Mouse (Mus musculus) liver, embryonic 14.5 days (tissue): ENCODE results near the gene Rpl3l. TPM values are rescaled to one million over a fixed set of nuclear protein-coding genes. Genes with fewer than 3 reads are reported as not detected.

Experiments
- ATAC-seq: fragments of 200-750 bp; cut with Nextera tagmentation; 2 replicates; pipeline ENCODE4 v1.8.0; 2017; ENCODE audit warnings: moderate number of reproducible peaks, mild to moderate bottlenecking, moderate library complexity; ENCODE audit not compliant: insufficient read depth
- DNase-seq, 3 experiments: peaks; one replicate each; pipeline ENCODE4 v3.0.0-alpha.2; 2012 to 2013; ENCODE audit warnings: low read depth in 3 of 3, low spot score in 3 of 3
- H3K27ac ChIP-seq: fragments of 300-500 bp; sonication (generic); 2 replicates; pipeline ENCODE4 v1.5.1; 2014; ENCODE audit warnings: moderate library complexity, mild to moderate bottlenecking, control low read depth, inconsistent platforms
- H3K27me3 ChIP-seq: fragments of 300-500 bp; sonication (generic); 2 replicates; pipeline ENCODE4 v1.6.1; 2014; ENCODE audit warnings: mild to moderate bottlenecking, low read length, moderate library complexity; ENCODE audit not compliant: control insufficient read depth, insufficient read depth
- H3K36me3 ChIP-seq: fragments of 300-500 bp; sonication (generic); replicated peaks from 2 replicates; pipeline ENCODE4 v1.6.1; 2014; ENCODE audit warnings: low read depth; ENCODE audit not compliant: control insufficient read depth, insufficient read depth
- H3K4me1 ChIP-seq, 2 experiments: fragments of 200-500 bp in 1 of 2; fragments of 300-500 bp in 1 of 2; sonication (generic) in 1 of 2; replicated peaks; 2 replicates each; pipeline ENCODE4 v1.6.1; 2012 to 2014; ENCODE audit warnings: antibody characterized with exemption in 1 of 2, inconsistent platforms in 1 of 2, low read length in 1 of 2; ENCODE audit not compliant: control insufficient read depth in 2 of 2, insufficient read depth in 2 of 2
- H3K4me2 ChIP-seq: fragments of 300-500 bp; sonication (generic); 2 replicates; pipeline ENCODE4 v1.6.1; 2014; ENCODE audit warnings: low read depth, mild to moderate bottlenecking, control low read depth, moderate library complexity
- H3K4me3 ChIP-seq, 2 experiments: fragments of 200-500 bp in 1 of 2; fragments of 300-500 bp in 1 of 2; sonication (generic) in 1 of 2; 2 replicates each; pipeline ENCODE4 v1.5.1; 2012 to 2014; ENCODE audit warnings: low read depth in 2 of 2, low read length in 2 of 2, mild to moderate bottlenecking in 2 of 2, control low read depth in 1 of 2, inconsistent platforms in 1 of 2, moderate library complexity in 1 of 2; ENCODE audit not compliant: insufficient read depth in 1 of 2
- H3K9ac ChIP-seq: fragments of 300-500 bp; sonication (generic); replicated peaks from 2 replicates; pipeline ENCODE4 v1.6.1; 2014; ENCODE audit warnings: mild to moderate bottlenecking, control low read depth, moderate library complexity
- H3K9me3 ChIP-seq: fragments of 300-500 bp; sonication (generic); 2 replicates; pipeline ENCODE4 v1.6.1; 2016; ENCODE audit warnings: low read length, mixed read lengths; ENCODE audit not compliant: control insufficient read depth
- CTCF ChIP-seq: IDR thresholded peaks from 2 replicates; pipeline ENCODE4 v1.5.1; 2016; ENCODE audit warnings: antibody characterized with exemption, low read depth, control low read depth
- EP300 ChIP-seq: IDR thresholded peaks from 2 replicates; pipeline ENCODE4 v1.6.1; 2016; ENCODE audit warnings: antibody characterized with exemption, low read depth
- WGBS: fragments of 180-500 bp; shearing (Covaris S2); extraction: QIAGEN DNeasy Blood & Tissue Kit; methylation state at CpG from one replicate; pipeline ENCODE4 v1.1.7; 2014; ENCODE audit not compliant: insufficient replicate concordance; 5-methylcytosine and 5-hydroxymethylcytosine counted together
- polyA plus RNA-seq, 2 experiments: library from polyadenylated mRNA; depleted of rRNA in 1 of 2; stranded (reverse) in 1 of 2; unstranded in 1 of 2; fragments of >200 nt; fragmentation: Nextera tagmentation in 1 of 2; extraction: Ambion mirVana in 1 of 2; gene quantifications; 2 replicates each; pipeline versions ENCODE4 v1.2.1 to v1.2.3; 2012 to 2014

Rpl3l gene
- polyA plus RNA-seq, 2 experiments = 0.03 TPM; not detected in 1

GRCm38 (mm10) chr17:24765016-24765905 is 37.6 kb downstream of the Rpl3l start:
- TF ChIP-seq EP300 (no peak), CTCF (no peak)
- Histone ChIP-seq H3K4me3 (no peak overlapping the region), H3K4me1 (no peaks in the 10 kb centered on the region), H3K27me3 (peaks cover 5% of the 10 kb centered on the region; the same call in 1 of the 2 replicates), H3K9me3 (no peaks in the 10 kb centered on the region), H3K27ac (no peak overlapping the region), H3K36me3 (no peaks in the 10 kb centered on the region), H3K4me2 (no peak overlapping the region), H3K9ac (no peak overlapping the region)
- no peak for ATAC-seq
- WGBS = 35% methylated on average over 22 of the region's 22 CpGs
- DNase-seq = no peak

- WGBS = 29% methylated on average over 12 of the region's 12 CpGs
- Histone ChIP-seq H3K27me3 (peaks cover 5% of the 10 kb centered on the region; the same call in 1 of the 2 replicates), H3K4me3 (no peak overlapping the region), H3K27ac (no peak overlapping the region), H3K9me3 (no peaks in the 10 kb centered on the region), H3K36me3 (no peaks in the 10 kb centered on the region), H3K4me2 (no peak overlapping the region), H3K9ac (no peak overlapping the region), H3K4me1 (no peaks in the 10 kb centered on the region)
- TF ChIP-seq EP300 = no peak
- TF ChIP-seq CTCF = no peak
- ATAC-seq (no peak), DNase-seq (no peak)
Measured at GRCm38 (mm10) chr17:24766266-24766875, 38.8 kb downstream of the Rpl3l start.

DNA sequence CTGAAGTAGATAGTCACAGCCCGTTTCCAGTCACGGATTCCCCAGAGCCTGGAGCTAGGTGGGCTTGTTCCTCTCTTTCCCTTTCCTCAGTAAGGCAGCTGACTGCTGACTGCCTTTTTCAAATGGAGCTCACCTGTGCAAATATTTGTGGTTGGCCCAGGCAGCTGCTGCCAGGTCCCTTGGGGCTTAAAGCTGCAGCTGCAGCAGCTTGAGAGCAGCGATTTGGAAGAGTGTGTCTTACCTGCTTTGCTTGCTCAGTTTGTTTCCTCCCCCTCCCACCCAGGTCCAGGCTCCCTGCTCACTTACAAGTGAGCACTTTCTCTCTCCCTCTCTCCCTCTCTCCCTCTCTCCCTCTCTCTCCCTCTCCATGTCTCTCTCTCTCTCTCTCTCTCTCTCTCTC is 41.5 kb downstream of the Rpl3l start:
- Histone ChIP-seq H3K27ac (no peak overlapping the region), H3K9ac (no peak overlapping the region), H3K36me3 (no peaks in the 10 kb centered on the region), H3K4me3 (no peak overlapping the region), H3K4me2 (no peak overlapping the region), H3K4me1 (no peaks in the 10 kb centered on the region), H3K27me3 (peaks cover 5% of the 10 kb centered on the region; the same call in 1 of the 2 replicates), H3K9me3 (no peaks in the 10 kb centered on the region)
- ATAC-seq (no peak), DNase-seq (no peak)
- WGBS = 40% methylated on average over 3 of the region's 3 CpGs
- TF ChIP-seq CTCF (no peak), EP300 (no peak)

DNA sequence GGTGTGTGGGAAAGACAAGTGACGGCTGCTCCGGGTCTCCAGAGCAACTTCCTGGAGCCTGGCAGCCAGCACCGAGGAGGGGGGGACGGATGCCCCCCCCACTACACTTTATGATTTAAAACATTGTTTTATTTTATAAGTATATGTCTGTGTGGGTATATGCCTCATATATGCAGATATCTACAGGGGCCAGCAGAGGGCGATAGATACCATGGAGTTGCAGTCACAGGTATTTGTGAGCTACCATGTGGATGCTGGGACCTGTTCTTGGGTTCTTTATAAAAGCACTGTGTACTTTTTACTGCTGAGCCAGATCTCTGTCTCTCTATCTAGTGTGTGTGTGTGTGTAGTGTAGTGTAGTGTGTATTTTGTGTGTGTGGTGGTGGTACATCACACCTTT is 45.6 kb downstream of the Rpl3l start:
- TF ChIP-seq CTCF (peak; percentile 54), EP300 (no peak)
- no peak overlapping the region for H3K9ac ChIP-seq
- no peak overlapping the region for H3K4me2 ChIP-seq
- H3K27ac ChIP-seq = no peak overlapping the region
- H3K27me3 ChIP-seq = peaks cover 4% of the 10 kb centered on the region; the same call in 1 of the 2 replicates
- H3K4me1 ChIP-seq = no peaks in the 10 kb centered on the region
- no peaks in the 10 kb centered on the region for H3K9me3 ChIP-seq
- H3K36me3 ChIP-seq = no peaks in the 10 kb centered on the region
- WGBS = 63% methylated on average over 5 of the region's 5 CpGs
- DNase-seq (no peak), ATAC-seq (no peak)
- H3K4me3 ChIP-seq = no peak overlapping the region

DNA sequence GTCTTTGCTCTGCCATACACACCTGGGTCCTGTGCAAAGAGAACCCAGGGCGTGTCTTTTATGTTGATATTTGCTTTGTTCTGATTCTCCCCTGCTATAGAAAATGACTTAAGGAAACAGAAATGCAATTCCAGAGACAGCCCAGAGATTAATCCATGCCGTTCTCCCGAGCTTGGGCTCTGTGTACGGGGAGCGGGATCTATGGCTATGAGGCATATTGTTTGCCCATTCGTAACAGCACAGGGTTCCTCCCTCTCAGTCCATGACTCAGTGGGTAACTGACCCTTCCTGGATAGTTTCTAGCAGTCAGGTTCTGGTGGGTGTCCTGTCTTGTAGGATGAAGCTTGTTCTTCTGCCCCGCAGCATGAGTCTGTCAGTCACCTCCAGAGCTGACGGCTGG is 47.6 kb downstream of the Rpl3l start:
- H3K4me1 ChIP-seq = no peaks in the 10 kb centered on the region
- TF ChIP-seq CTCF (no peak), EP300 (no peak)
- no peaks in the 10 kb centered on the region for H3K36me3 ChIP-seq
- 68% methylated on average over 8 of the region's 8 CpGs for WGBS
- H3K9ac ChIP-seq = no peak overlapping the region
- no peak overlapping the region for H3K4me3 ChIP-seq
- H3K9me3 ChIP-seq = no peaks in the 10 kb centered on the region
- ATAC-seq (no peak), DNase-seq (no peak)
- no peak overlapping the region for H3K4me2 ChIP-seq
- H3K27me3 ChIP-seq = no peaks in the 10 kb centered on the region
- no peak overlapping the region for H3K27ac ChIP-seq
